Mouse (Mus musculus) CH12.LX (cell line): Measurements from ENCODE around the gene Timp3. TPM values are rescaled to one million over a fixed set of nuclear protein-coding genes. Genes with fewer than 3 reads are reported as not detected.

ENCODE experiments used
- DNase-seq: peaks from one replicate; pipeline ENCODE4 v3.0.0-alpha.2; 2013; ENCODE audit errors: extremely low read depth
- H3K27ac ChIP-seq: 2 replicates; pipeline ENCODE4 v1.5.1; 2012; ENCODE audit warnings: low read depth, mild to moderate bottlenecking, control low read depth, moderate library complexity; ENCODE audit not compliant: insufficient read depth
- H3K27me3 ChIP-seq: replicated peaks from 2 replicates; pipeline ENCODE3; 2012; ENCODE audit warnings: inconsistent platforms
- H3K36me3 ChIP-seq, 2 experiments: replicated peaks in 1 of 2; 2 replicates each; pipeline versions ENCODE3 to v1.6.1; 2012; ENCODE audit warnings: inconsistent platforms in 1 of 2, low read length in 1 of 2, mild to moderate bottlenecking in 1 of 2, mixed read lengths in 1 of 2, moderate library complexity in 1 of 2; ENCODE audit not compliant: control insufficient read depth in 1 of 2, insufficient read depth in 1 of 2
- H3K4me1 ChIP-seq, 2 experiments: 2 replicates each; pipeline ENCODE4 v1.6.1; 2012; ENCODE audit warnings: inconsistent platforms in 1 of 2, moderate library complexity in 1 of 2; ENCODE audit not compliant: insufficient read depth in 2 of 2, control insufficient read depth in 1 of 2
- H3K4me2 ChIP-seq: 2 replicates; pipeline ENCODE4 v1.6.1; 2012; ENCODE audit warnings: low read depth, mild to moderate bottlenecking, control low read depth; ENCODE audit not compliant: poor library complexity, insufficient read depth, severe bottlenecking
- H3K4me3 ChIP-seq, 3 experiments: fragments of 150-350 bp in 1 of 3; sonication (generic) in 1 of 3; replicated peaks in 1 of 3; 2 replicates each; pipeline versions ENCODE3 to v1.5.1; 2011 to 2012; ENCODE audit warnings: low read depth in 2 of 3, low read length in 2 of 3, mild to moderate bottlenecking in 2 of 3, moderate library complexity in 2 of 3, control low read depth in 1 of 3, improper control_type of control experiment in 1 of 3, inconsistent platforms in 1 of 3, mixed read lengths in 1 of 3; ENCODE audit not compliant: poor library complexity in 1 of 3
- H3K79me2 ChIP-seq: replicated peaks from 2 replicates; pipeline ENCODE4 v1.6.1; 2012; ENCODE audit warnings: mild to moderate bottlenecking, moderate library complexity; ENCODE audit not compliant: control insufficient read depth, poor library complexity, insufficient read depth, severe bottlenecking; ENCODE audit errors: extremely low read depth
- H3K9ac ChIP-seq: 2 replicates; pipeline ENCODE4 v1.6.1; 2012; ENCODE audit warnings: low read depth, mild to moderate bottlenecking, control low read depth, moderate library complexity; ENCODE audit not compliant: insufficient read depth
- H3K9me3 ChIP-seq: replicated peaks from 2 replicates; pipeline ENCODE3; 2012; ENCODE audit warnings: low read length, inconsistent platforms, mixed read lengths
- CHD2 ChIP-seq: IDR thresholded peaks from 2 replicates; pipeline ENCODE4 v1.6.1; 2011; ENCODE audit warnings: low read length, improper control_type of control experiment
- CTCF ChIP-seq, 2 experiments: IDR thresholded peaks in 1 of 2; conservative IDR thresholded peaks in 1 of 2; 2 replicates each; pipeline ENCODE4 v1.5.1; 2011 to 2012; ENCODE audit warnings: low read depth in 2 of 2, low read length in 2 of 2, improper control_type of control experiment in 1 of 2, inconsistent platforms in 1 of 2, mild to moderate bottlenecking in 1 of 2, moderate library complexity in 1 of 2
- E2F4 ChIP-seq: IDR thresholded peaks from 2 replicates; pipeline ENCODE4 v1.6.1; 2011; ENCODE audit warnings: low read depth, low read length, improper control_type of control experiment; ENCODE audit not compliant: insufficient replicate concordance
- HCFC1 ChIP-seq: IDR thresholded peaks from 2 replicates; pipeline ENCODE4 v1.6.1; 2012; ENCODE audit warnings: low read depth, mild to moderate bottlenecking, inconsistent platforms, low read length, improper control_type of control experiment
- IRF4 ChIP-seq: IDR thresholded peaks from 2 replicates; pipeline ENCODE4 v1.6.1; 2014; ENCODE audit warnings: low read depth, mild to moderate bottlenecking, inconsistent platforms, low read length, improper control_type of control experiment
- JUN ChIP-seq: IDR thresholded peaks from 2 replicates; pipeline ENCODE4 v1.6.1; 2011; ENCODE audit warnings: low read depth, mild to moderate bottlenecking, low read length, improper control_type of control experiment, moderate library complexity; ENCODE audit not compliant: insufficient read depth
- JUND ChIP-seq: conservative IDR thresholded peaks from 2 replicates; pipeline ENCODE4 v1.6.1; 2011; ENCODE audit warnings: low read depth, low read length, improper control_type of control experiment
- MAX ChIP-seq: IDR thresholded peaks from 2 replicates; pipeline ENCODE4 v1.6.1; 2011; ENCODE audit warnings: low read length, improper control_type of control experiment
- MEF2A ChIP-seq: IDR thresholded peaks from 2 replicates; pipeline ENCODE4 v1.6.1; 2014; ENCODE audit warnings: low read depth, mild to moderate bottlenecking, inconsistent platforms, low read length, improper control_type of control experiment, borderline replicate concordance
- MXI1 ChIP-seq: IDR thresholded peaks from 2 replicates; pipeline ENCODE4 v1.6.1; 2011; ENCODE audit warnings: mild to moderate bottlenecking, low read depth, low read length, improper control_type of control experiment
- RCOR1 ChIP-seq: conservative IDR thresholded peaks from 2 replicates; pipeline ENCODE4 v1.6.1; 2012; ENCODE audit warnings: low read depth, mild to moderate bottlenecking, inconsistent platforms, low read length, improper control_type of control experiment
- SMC3 ChIP-seq: IDR thresholded peaks from 2 replicates; pipeline ENCODE4 v1.6.1; 2011; ENCODE audit warnings: low read depth, low read length, improper control_type of control experiment
- TBP ChIP-seq: conservative IDR thresholded peaks from 2 replicates; pipeline ENCODE4 v1.6.1; 2011; ENCODE audit warnings: low read depth, low read length, improper control_type of control experiment
- TCF12 ChIP-seq: IDR thresholded peaks from 2 replicates; pipeline ENCODE4 v1.6.1; 2014; ENCODE audit warnings: low read depth, mild to moderate bottlenecking, inconsistent platforms, low read length, improper control_type of control experiment
- USF2 ChIP-seq: conservative IDR thresholded peaks from 2 replicates; pipeline ENCODE4 v1.6.1; 2011; ENCODE audit warnings: low read depth, low read length, improper control_type of control experiment
- ZKSCAN1 ChIP-seq: IDR thresholded peaks from 2 replicates; pipeline ENCODE4 v1.6.1; 2012; ENCODE audit warnings: low read depth, inconsistent platforms, low read length, improper control_type of control experiment, borderline replicate concordance
- ZMIZ1 ChIP-seq: IDR thresholded peaks from 2 replicates; pipeline ENCODE4 v1.6.1; 2012; ENCODE audit warnings: low read depth, mild to moderate bottlenecking, inconsistent platforms, low read length, improper control_type of control experiment
- ZNF384 ChIP-seq: IDR thresholded peaks from 2 replicates; pipeline ENCODE4 v1.6.1; 2012; ENCODE audit warnings: low read depth, low read length, improper control_type of control experiment, inconsistent platforms
- dilution Hi-C: fragments of 300-500 bp; cut with MboI; formaldehyde crosslinking; loops from 2 replicates; pipeline ENCODE4 v1.14.3; 2020; ENCODE audit warnings: low sequenced_read_pairs; ENCODE audit not compliant: extremely low pct_unique_long_range_greater_than_20kb, extremely low pct_ligation_motif_present
- in situ Hi-C: fragments of 300-500 bp; cut with MboI; formaldehyde crosslinking; loops from 3 replicates; pipeline ENCODE4 v1.14.3; 2019; ENCODE audit warnings: low sequenced_read_pairs, low pct_ligation_motif_present, low pct_unique_long_range_greater_than_20kb, mixed read lengths
- polyA plus RNA-seq: library from polyadenylated mRNA; unstranded; fragments of >175 nt; gene quantifications from 2 replicates; pipeline ENCODE4 v1.2.1, GENCODE M21; 2012; ENCODE audit warnings: low read depth; ENCODE audit not compliant: insufficient read length
- total RNA-seq, 2 experiments: library from RNA; depleted of rRNA; stranded (reverse); fragments of 300-350 nt in 1 of 2; fragments of >200 nt in 1 of 2; gene quantifications; 2 replicates each; pipeline ENCODE4 v1.2.3; 2012 to 2014

Gene Timp3
- total and polyA plus RNA-seq, 3 experiments, result 0.09 to 0.17 TPM; not detected in 1

- no peak for TF ChIP-seq ZMIZ1
- TF ChIP-seq CHD2, result no peak
- TF ChIP-seq JUN, result no peak
- no peak for TF ChIP-seq TCF12
- TF ChIP-seq MAX, result no peak
- no peak for TF ChIP-seq SMC3
- no peak for TF ChIP-seq JUND
- no peak for TF ChIP-seq ZNF384
- no peak for TF ChIP-seq CTCF (conservative IDR thresholded peaks at IDR 0.05 in 1 of 2, IDR thresholded peaks at IDR 0.05 in 1 of 2; ENCODE audit: low read depth in 2 of 2, low read length in 2 of 2)
- TF ChIP-seq IRF4, result no peak
- TF ChIP-seq ZKSCAN1, result no peak
- no peak for TF ChIP-seq HCFC1
- TF ChIP-seq TBP, result no peak
- no peak for TF ChIP-seq USF2
- no peak for TF ChIP-seq RCOR1
- no peak for TF ChIP-seq MXI1
- H3K27me3 ChIP-seq, result no peaks in the 10 kb centered on the region
- H3K4me3 ChIP-seq, result no peak overlapping the region
- no peaks in the 10 kb centered on the region for H3K9me3 ChIP-seq
- no peaks in the 10 kb centered on the region for H3K79me2 ChIP-seq
- no peak overlapping the region for H3K9ac ChIP-seq
- H3K4me1 ChIP-seq, result 0 out of 4 replicates have a peak, but pooled peaks cover 0 to 4% of the 10 kb centered on the region in 2 experiments
- dilution Hi-C loops, result no loop called here
- no peak for DNase-seq
- in situ Hi-C loops, result no loop called here
- H3K27ac ChIP-seq, result no peak overlapping the region
- H3K4me2 ChIP-seq, result no peak overlapping the region
- H3K36me3 ChIP-seq, result peaks cover 0 to 50% of the 10 kb centered on the region in 2 experiments
These were observed 42.0 kb downstream of the Timp3 start for GRCm38 (mm10) chr10:86342151-86342550.

GRCm38 (mm10) chr10:86342713-86343112 lies 42.5 kb downstream of the Timp3 start:
- in situ Hi-C loops (no loop called here), dilution Hi-C loops (no loop called here)
- Histone ChIP-seq H3K79me2 (no peaks in the 10 kb centered on the region), H3K9ac (no peak overlapping the region), H3K4me3 (no peak overlapping the region), H3K27ac (no peak overlapping the region), H3K9me3 (no peaks in the 10 kb centered on the region), H3K36me3 (peaks cover 0 to 49% of the 10 kb centered on the region in 2 experiments), H3K4me2 (no peak overlapping the region), H3K4me1 (0 out of 4 replicates have a peak, but pooled peaks cover 0 to 1% of the 10 kb centered on the region in 2 experiments), H3K27me3 (no peaks in the 10 kb centered on the region)
- DNase-seq, result no peak
- TF ChIP-seq HCFC1, result no peak
- TF ChIP-seq MEF2A, result no peak
- no peak for TF ChIP-seq E2F4
- no peak for TF ChIP-seq SMC3
- TF ChIP-seq JUN, result no peak
